ENCODE assay signal across 8 mouse cellular contexts in genomic region chr4:132351401-132351800, GRCm38 (mm10). TPM values are rescaled to one million over a fixed set of nuclear protein-coding genes. Genes with fewer than 3 reads are reported as not detected.
A peak's percentile ranks its signal among the peaks of the same experiment; 100 is the strongest.
DNase-seq lines count a peak whose midpoint lies in the region; ATAC-seq lines count a peak whose summit lies in the region.

No protein-coding gene starts in this region.

- no peaks in the 10 kb centered on the region for H3K36me3 ChIP-seq in heart, embryonic 11.5 days (ENCODE audit: control insufficient read depth, insufficient read depth, low read length)
- H3K36me3 ChIP-seq in neural tube, embryonic 11.5 days (ENCODE audit: control insufficient read depth, insufficient read depth, low read length), result no peaks in the 10 kb centered on the region
- peaks cover 5% of the 10 kb centered on the region; the same call in 1 of the 2 replicates for H3K36me3 ChIP-seq in limb, embryonic 11.5 days (ENCODE audit: control insufficient read depth, insufficient read depth, low read length)

- WGBS in heart, embryonic 11.5 days (ENCODE audit: insufficient replicate concordance), result 26% methylated on average over 1 of the region's 1 CpGs
- 27% methylated on average over 1 of the region's 1 CpGs for WGBS in neural tube, embryonic 11.5 days
- WGBS in limb, embryonic 11.5 days, result 40% methylated on average over 1 of the region's 1 CpGs

- H3K27ac ChIP-seq in heart, embryonic 11.5 days (ENCODE audit: low read depth, low read length), result 0 out of 2 replicates have a peak overlapping the region, but pooled peaks have one; percentile 23
- H3K27ac ChIP-seq in neural tube, embryonic 11.5 days (ENCODE audit: low read depth, low read length), result no peak overlapping the region
- no peak overlapping the region for H3K27ac ChIP-seq in limb, embryonic 11.5 days (replicated peaks; ENCODE audit: low read depth, low read length)

- no peaks in the 10 kb centered on the region for H3K27me3 ChIP-seq in heart, embryonic 11.5 days (ENCODE audit: control insufficient read depth, insufficient read depth, low read length)
- H3K27me3 ChIP-seq in neural tube, embryonic 11.5 days (ENCODE audit: control insufficient read depth, insufficient read depth, low read length), result no peaks in the 10 kb centered on the region
- H3K27me3 ChIP-seq in limb, embryonic 11.5 days (ENCODE audit: control insufficient read depth, insufficient read depth, low read length), result no peaks in the 10 kb centered on the region

- no peaks in the 10 kb centered on the region for H3K9me3 ChIP-seq in heart, embryonic 11.5 days (replicated peaks; ENCODE audit: control insufficient read depth, low read length)
- no peaks in the 10 kb centered on the region for H3K9me3 ChIP-seq in neural tube, embryonic 11.5 days (ENCODE audit: control insufficient read depth, low read length)
- H3K9me3 ChIP-seq in limb, embryonic 11.5 days (ENCODE audit: control insufficient read depth, low read length), result no peaks in the 10 kb centered on the region

- H3K4me2 ChIP-seq in heart, embryonic 11.5 days, result peak overlapping the region; percentile 76
- peak overlapping the region; percentile 80; the same call in 1 of the 2 replicates for H3K4me2 ChIP-seq in neural tube, embryonic 11.5 days (ENCODE audit: low read depth)
- H3K4me2 ChIP-seq in limb, embryonic 11.5 days (ENCODE audit: low read depth, severe bottlenecking), result peak overlapping the region; percentile 82; the same call in 1 of the 2 replicates

- peaks cover 6% of the 10 kb centered on the region; the same call in 1 of the 2 replicates for H3K4me1 ChIP-seq in heart, embryonic 11.5 days (ENCODE audit: control insufficient read depth, insufficient read depth, low read length)
- H3K4me1 ChIP-seq in neural tube, embryonic 11.5 days (ENCODE audit: control insufficient read depth, insufficient read depth, low read length), result no peaks in the 10 kb centered on the region; the same call in 1 of the 2 replicates
- 0 out of 2 replicates have a peak, but pooled peaks cover 4% of the 10 kb centered on the region for H3K4me1 ChIP-seq in limb, embryonic 11.5 days (ENCODE audit: control insufficient read depth, insufficient read depth, low read length)

- no peak for ATAC-seq in heart, embryonic 11.5 days (replicated peaks; ENCODE audit: insufficient number of reproducible peaks, low FRiP score, low TSS enrichment)
- no peak for ATAC-seq in neural tube, embryonic 11.5 days (ENCODE audit: insufficient read depth, low FRiP score, low TSS enrichment)
- no peak for ATAC-seq in limb, embryonic 11.5 days (ENCODE audit: insufficient number of reproducible peaks, low FRiP score, low TSS enrichment, low read depth)

- DNase-seq in heart, adult 8-10 months (ENCODE audit: low spot score), result no peak
- no peak for DNase-seq in neural tube, embryonic 11.5 days (ENCODE audit: low spot score)
- DNase-seq in neural tube, embryonic 10.5 days (ENCODE audit: extremely low spot score, low spot score), result no peak
- DNase-seq in limb, embryonic 11.5 days (ENCODE audit: low spot score), result no peak
- no peak for DNase-seq in right cerebral cortex, postnatal 4 days
- no peak for DNase-seq in retina, embryonic 14.5 days (ENCODE audit: low spot score)
- DNase-seq in embryo, embryonic 10.5 days (ENCODE audit: low spot score), result no peak

- H3K9ac ChIP-seq in heart, embryonic 11.5 days (ENCODE audit: low read depth, low read length), result no peak overlapping the region; the same call in 1 of the 2 replicates
- H3K9ac ChIP-seq in neural tube, embryonic 11.5 days (ENCODE audit: low read length), result no peak overlapping the region
- no peak overlapping the region for H3K9ac ChIP-seq in limb, embryonic 11.5 days (ENCODE audit: low read length)

- H3K4me3 ChIP-seq in heart, embryonic 11.5 days (ENCODE audit: low read depth, low read length), result peak overlapping the region; percentile 83; the same call in 1 of the 2 replicates
- H3K4me3 ChIP-seq in neural tube, embryonic 11.5 days (ENCODE audit: low read depth, low read length), result peak overlapping the region; percentile 79; the same call in 1 of the 2 replicates
- H3K4me3 ChIP-seq in limb, embryonic 11.5 days (ENCODE audit: low read depth, low read length), result 0 out of 2 replicates have a peak overlapping the region, but pooled peaks have one; percentile 57

RNA-seq across cellular contexts. Expression of gene Rcc1, which starts 2.0 kb away (rescaled TPM):
- polyA plus RNA-seq in heart, embryonic 11.5 days (2014; fragmentation: Nextera tagmentation; extraction: Ambion mirVana), result 28.1 and 28.2 TPM in 2 replicates
- 1 to 10 TPM; 5.9 to 7.8 (median 7.4) TPM for total RNA-seq in heart, adult 8-10 months (2022)
- 68.2 and 70.8 TPM in 2 replicates for polyA plus RNA-seq in neural tube, embryonic 11.5 days (2014; fragmentation: Nextera tagmentation; extraction: Ambion mirVana)
- 81.0 and 82.2 TPM in 2 replicates for polyA plus RNA-seq in limb, embryonic 11.5 days (2014; fragmentation: Nextera tagmentation; extraction: Ambion mirVana)

RNA-seq across cellular contexts. Expression of gene Trnau1ap, which starts 22.1 kb away (rescaled TPM):
- 72.0 and 81.8 TPM in 2 replicates for polyA plus RNA-seq in heart, embryonic 11.5 days (2014; fragmentation: Nextera tagmentation; extraction: Ambion mirVana)
- 10 to 100 TPM; 21.2 to 29.1 (median 23.6) TPM for total RNA-seq in heart, adult 8-10 months (2022)
- polyA plus RNA-seq in neural tube, embryonic 11.5 days (2014; fragmentation: Nextera tagmentation; extraction: Ambion mirVana), result 79.3 and 82.9 TPM in 2 replicates
- polyA plus RNA-seq in limb, embryonic 11.5 days (2014; fragmentation: Nextera tagmentation; extraction: Ambion mirVana), result 81.3 and 83.6 TPM in 2 replicates

RNA-seq across cellular contexts. Expression of gene Rab42, which starts 48.2 kb away (rescaled TPM):
- 0.57 and 1.8 TPM in 2 replicates for polyA plus RNA-seq in heart, embryonic 11.5 days (2014; fragmentation: Nextera tagmentation; extraction: Ambion mirVana)
- 1 to 10 TPM in 2 of 4 experiments, under 1 TPM in 1, not detected in 1; 0.59 to 2.6 (median 1.7) TPM for total RNA-seq in heart, adult 8-10 months (2022)
- 0.74 and 0.78 TPM in 2 replicates for polyA plus RNA-seq in neural tube, embryonic 11.5 days (2014; fragmentation: Nextera tagmentation; extraction: Ambion mirVana)
- polyA plus RNA-seq in limb, embryonic 11.5 days (2014; fragmentation: Nextera tagmentation; extraction: Ambion mirVana), result 0.61 and 0.95 TPM in 2 replicates
